Mouse (Mus musculus) lung, embryonic 14.5 days (tissue): ENCODE results near the gene Mfsd6l. TPM values are rescaled to one million over a fixed set of nuclear protein-coding genes. Genes with fewer than 3 reads are reported as not detected.

Source experiments
- ATAC-seq: fragments of 200-750 bp; cut with Nextera tagmentation; 2 replicates; pipeline ENCODE4 v1.8.0; 2017; ENCODE audit warnings: mild to moderate bottlenecking, moderate TSS enrichment, moderate library complexity; ENCODE audit not compliant: insufficient read depth
- DNase-seq: peaks from one replicate; pipeline ENCODE4 v3.0.0-alpha.2; 2015
- H3K27ac ChIP-seq: fragments of 300-500 bp; sonication (generic); 2 replicates; pipeline ENCODE4 v1.5.1; 2014; ENCODE audit warnings: low read depth, mild to moderate bottlenecking, moderate library complexity
- H3K27me3 ChIP-seq: fragments of 300-500 bp; sonication (generic); 2 replicates; pipeline ENCODE4 v1.6.1; 2014; ENCODE audit warnings: low read length, control low read depth; ENCODE audit not compliant: insufficient read depth
- H3K36me3 ChIP-seq: fragments of 300-500 bp; sonication (generic); 2 replicates; pipeline ENCODE4 v1.6.1; 2014; ENCODE audit warnings: control low read depth; ENCODE audit not compliant: insufficient read depth
- H3K4me1 ChIP-seq: fragments of 300-500 bp; sonication (generic); 2 replicates; pipeline ENCODE4 v1.6.1; 2014; ENCODE audit warnings: antibody characterized with exemption, control low read depth; ENCODE audit not compliant: insufficient read depth
- H3K4me2 ChIP-seq: fragments of 300-500 bp; sonication (generic); 2 replicates; pipeline ENCODE4 v1.6.1; 2014; ENCODE audit warnings: mild to moderate bottlenecking
- H3K4me3 ChIP-seq: fragments of 300-500 bp; sonication (generic); 2 replicates; pipeline ENCODE4 v1.5.1; 2014; ENCODE audit warnings: low read depth, low read length
- H3K9ac ChIP-seq: fragments of 300-500 bp; sonication (generic); 2 replicates; pipeline ENCODE4 v1.6.1; 2014
- H3K9me3 ChIP-seq: fragments of 300-500 bp; sonication (generic); 2 replicates; pipeline ENCODE4 v1.6.1; 2016; ENCODE audit warnings: low read depth, low read length, control low read depth
- CTCF ChIP-seq: IDR thresholded peaks from 2 replicates; pipeline ENCODE4 v1.5.1; 2016; ENCODE audit warnings: antibody characterized with exemption, low read depth
- WGBS: fragments of 180-500 bp; shearing (Covaris S2); extraction: QIAGEN DNeasy Blood & Tissue Kit; methylation state at CpG from one replicate; pipeline ENCODE4 v1.1.7; 2014; 5-methylcytosine and 5-hydroxymethylcytosine counted together
- polyA plus RNA-seq: library from polyadenylated mRNA; unstranded; fragments of >200 nt; fragmentation: Nextera tagmentation; extraction: Ambion mirVana; gene quantifications from 2 replicates; pipeline ENCODE4 v1.2.1, GENCODE M21; 2014

Mfsd6l gene
- polyA plus RNA-seq, result 1.5 TPM in 2 replicates

DNA sequence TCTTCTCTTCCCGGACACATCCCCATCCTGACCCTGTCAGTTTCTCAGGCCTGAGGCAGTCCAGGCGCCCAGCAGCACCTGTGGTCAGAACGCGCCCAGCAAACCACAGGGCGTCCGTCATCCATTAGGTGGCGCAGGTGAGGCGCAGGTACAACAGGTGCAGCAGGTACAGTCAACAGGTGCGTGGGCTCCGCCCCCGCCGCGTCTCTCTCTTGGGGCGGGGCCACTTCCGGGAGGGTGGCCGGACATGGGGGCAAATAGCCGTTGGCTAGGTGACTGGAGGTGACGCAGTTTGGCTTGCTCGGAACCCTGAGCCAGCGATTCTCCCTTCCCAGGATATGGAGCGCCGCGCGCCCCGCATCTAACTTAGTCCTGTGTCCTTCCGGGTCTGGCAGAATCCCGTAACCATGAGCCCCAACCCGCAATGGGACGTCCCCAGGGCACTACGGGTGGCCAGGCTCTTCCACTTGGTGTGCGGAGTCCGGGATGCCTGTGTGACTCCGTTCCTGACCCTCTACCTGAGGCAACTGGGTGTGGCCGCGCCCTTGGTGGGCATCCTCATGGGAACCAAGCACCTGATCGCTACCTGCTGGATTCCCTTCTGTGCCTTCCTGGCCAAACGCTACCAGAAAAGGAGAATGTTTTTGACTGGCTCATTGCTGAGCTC, at the start of gene Mfsd6l:
Gene Mfsd6l (plus strand): TSS at position 269 of the 667 bp plus-strand sequence.
- DNase-seq (peak; percentile 80), ATAC-seq (peak; percentile 40)
- H3K4me3 ChIP-seq, result peak within 1 kb of the TSS; percentile 38
- peak within 1 kb of the TSS; percentile 59 for H3K4me2 ChIP-seq
- H3K9ac ChIP-seq, result peak within 1 kb of the TSS; percentile 38
- no peaks in the 10 kb centered on the region for H3K9me3 ChIP-seq
- peak; percentile 80 for TF ChIP-seq CTCF
- H3K27ac ChIP-seq, result no peak within 1 kb of the TSS
- H3K27me3 ChIP-seq, result no peaks in the 10 kb centered on the region
- 8% methylated on average over 37 of the region's 37 CpGs for WGBS
- no peaks in the 10 kb centered on the region for H3K4me1 ChIP-seq
- H3K36me3 ChIP-seq, result no peaks in the 10 kb centered on the region

DNA sequence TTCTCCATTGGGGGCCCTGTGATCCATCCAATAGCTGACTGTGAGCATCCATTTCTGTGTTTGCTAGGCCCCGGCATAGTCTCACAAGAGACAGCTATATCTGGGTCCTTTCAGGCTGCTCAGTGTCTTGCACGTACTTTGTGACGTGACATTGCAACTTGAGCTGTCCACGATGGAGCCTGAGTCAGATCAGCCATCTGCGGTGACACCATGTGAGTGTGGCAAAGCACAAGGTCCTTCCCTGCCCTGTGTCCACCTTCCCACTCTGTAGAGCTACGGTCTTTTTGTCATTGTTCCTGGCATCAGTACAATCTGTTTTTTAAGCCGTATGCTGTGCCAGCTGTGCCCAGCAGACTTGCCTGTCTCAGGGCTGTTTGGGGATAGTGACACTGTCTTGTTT, 48.7 kb upstream of the Mfsd6l start:
- Histone ChIP-seq H3K9me3 (no peaks in the 10 kb centered on the region), H3K27ac (no peak overlapping the region), H3K36me3 (no peaks in the 10 kb centered on the region), H3K4me2 (no peak overlapping the region), H3K9ac (no peak overlapping the region), H3K27me3 (no peaks in the 10 kb centered on the region), H3K4me3 (no peak overlapping the region), H3K4me1 (no peaks in the 10 kb centered on the region)
- DNase-seq, result no peak
- no peak for TF ChIP-seq CTCF
- ATAC-seq, result no peak
- WGBS, result 82% methylated on average over 7 of the region's 7 CpGs

DNA sequence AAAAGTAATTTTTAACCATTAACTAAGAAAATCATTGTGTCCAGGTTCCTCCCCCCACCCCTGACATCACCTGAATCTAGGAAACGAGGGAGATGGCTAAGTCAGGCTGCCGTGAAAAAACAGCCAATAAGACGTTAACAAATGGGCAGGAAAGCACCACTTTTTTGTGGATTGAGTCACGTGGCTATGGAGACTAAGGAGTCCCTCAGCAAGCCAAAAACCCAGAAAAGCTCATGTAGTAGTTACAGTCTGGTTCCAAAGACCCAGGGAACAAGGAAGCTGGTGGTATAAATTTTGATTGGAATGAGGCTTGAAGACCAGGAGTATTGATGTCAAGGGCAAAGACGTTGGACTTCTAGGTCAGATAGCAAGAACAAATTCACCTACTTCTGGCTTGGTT, 47.4 kb upstream of the Mfsd6l start:
- no peak for TF ChIP-seq CTCF
- no peak overlapping the region for H3K4me2 ChIP-seq
- no peak overlapping the region for H3K27ac ChIP-seq
- no peaks in the 10 kb centered on the region for H3K27me3 ChIP-seq
- H3K9me3 ChIP-seq, result no peaks in the 10 kb centered on the region
- DNase-seq (no peak), ATAC-seq (no peak)
- 62% methylated on average over 5 of the region's 5 CpGs for WGBS
- H3K4me1 ChIP-seq, result no peaks in the 10 kb centered on the region
- H3K36me3 ChIP-seq, result no peaks in the 10 kb centered on the region
- no peak overlapping the region for H3K4me3 ChIP-seq
- no peak overlapping the region for H3K9ac ChIP-seq

GRCm38 (mm10) chr11:68509194-68509593, 46.8 kb upstream of the Mfsd6l start:
- no peak overlapping the region for H3K9ac ChIP-seq
- H3K4me1 ChIP-seq, result no peaks in the 10 kb centered on the region
- no peak overlapping the region for H3K27ac ChIP-seq
- H3K27me3 ChIP-seq, result no peaks in the 10 kb centered on the region
- no peak overlapping the region for H3K4me2 ChIP-seq
- 50% methylated on average over 2 of the region's 2 CpGs for WGBS
- DNase-seq (no peak), ATAC-seq (no peak)
- H3K9me3 ChIP-seq, result no peaks in the 10 kb centered on the region
- no peaks in the 10 kb centered on the region for H3K36me3 ChIP-seq
- no peak for TF ChIP-seq CTCF
- no peak overlapping the region for H3K4me3 ChIP-seq

- Histone ChIP-seq H3K4me1 (no peaks in the 10 kb centered on the region), H3K9ac (no peak overlapping the region), H3K27ac (no peak overlapping the region), H3K4me2 (no peak overlapping the region), H3K4me3 (no peak overlapping the region), H3K9me3 (no peaks in the 10 kb centered on the region), H3K36me3 (no peaks in the 10 kb centered on the region), H3K27me3 (no peaks in the 10 kb centered on the region)
- DNase-seq (no peak), ATAC-seq (no peak)
- WGBS, result 51% methylated on average over 3 of the region's 3 CpGs
- TF ChIP-seq CTCF, result no peak
These were observed 42.0 kb upstream of the Mfsd6l start for GRCm38 (mm10) chr11:68513969-68514368.

GRCm38 (mm10) chr11:68519362-68519761, 36.6 kb upstream of the Mfsd6l start:
- WGBS, result 90% methylated on average over 4 of the region's 4 CpGs
- Histone ChIP-seq H3K4me2 (no peak overlapping the region), H3K9me3 (no peaks in the 10 kb centered on the region), H3K9ac (no peak overlapping the region), H3K4me1 (no peaks in the 10 kb centered on the region), H3K27ac (no peak overlapping the region), H3K4me3 (no peak overlapping the region), H3K36me3 (no peaks in the 10 kb centered on the region), H3K27me3 (no peaks in the 10 kb centered on the region)
- TF ChIP-seq CTCF, result no peak
- ATAC-seq (no peak), DNase-seq (no peak)

DNA sequence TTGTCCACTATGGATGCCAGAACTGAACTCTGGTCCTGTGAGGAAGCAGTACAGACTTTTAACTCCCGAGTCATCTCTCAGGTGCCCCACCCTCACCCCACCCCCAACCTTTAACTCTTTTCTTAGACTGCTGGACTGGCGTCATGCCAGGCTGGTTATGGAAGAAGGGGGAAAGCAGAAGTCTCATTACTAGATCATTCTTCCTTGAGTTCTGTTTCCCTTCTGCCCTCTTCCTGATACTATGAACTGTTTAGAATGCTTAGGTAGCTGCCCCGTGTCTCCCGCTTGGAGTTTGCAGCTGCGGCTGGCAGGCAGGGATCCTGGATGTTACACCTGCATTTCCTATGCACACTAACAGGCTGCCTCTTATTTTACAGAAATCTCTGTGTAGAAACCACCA, 36.2 kb upstream of the Mfsd6l start:
- Histone ChIP-seq H3K9me3 (no peaks in the 10 kb centered on the region), H3K4me2 (no peak overlapping the region), H3K9ac (no peak overlapping the region), H3K4me1 (no peaks in the 10 kb centered on the region), H3K27ac (no peak overlapping the region), H3K4me3 (no peak overlapping the region), H3K27me3 (no peaks in the 10 kb centered on the region), H3K36me3 (no peaks in the 10 kb centered on the region)
- no peak for TF ChIP-seq CTCF
- WGBS, result 77% methylated on average over 5 of the region's 5 CpGs
- ATAC-seq (no peak), DNase-seq (no peak)
